Mouse (Mus musculus): ENCODE measurements around the gene Gm3646. TPM values are rescaled to one million over a fixed set of nuclear protein-coding genes. Genes with fewer than 3 reads are reported as not detected.

Gene Gm3646
- not detected for polyA plus RNA-seq (2014; fragmentation: Illumina TruSeq; extraction: RNeasy Lipid Tissue Mini Kit (QIAGEN cat#74804); ENCODE audit: insufficient read depth, low read depth, low replicate concordance)

GRCm38 (mm10) chr1:39805243-39805979 is at the start of gene Gm3646:
Gene Gm3646, minus strand, starts transcription at chr1:39805332.

Other genes with a start within 250 kb of the Gm3646 start
- 16.6 TPM for gene Rnf149, start 227.9 kb downstream of the Gm3646 start, polyA plus RNA-seq (2014; fragmentation: Illumina TruSeq; extraction: RNeasy Lipid Tissue Mini Kit (QIAGEN cat#74804); ENCODE audit: insufficient read depth, low read depth, low replicate concordance)
- gene Creg2, start 153.9 kb downstream of the Gm3646 start, polyA plus RNA-seq (2014; fragmentation: Illumina TruSeq; extraction: RNeasy Lipid Tissue Mini Kit (QIAGEN cat#74804); ENCODE audit: insufficient read depth, low read depth, low replicate concordance): 0.08 TPM
- not detected for gene Rfx8, start 84.3 kb downstream of the Gm3646 start, polyA plus RNA-seq (2014; fragmentation: Illumina TruSeq; extraction: RNeasy Lipid Tissue Mini Kit (QIAGEN cat#74804); ENCODE audit: insufficient read depth, low read depth, low replicate concordance)
- 28.9 TPM for gene Map4k4, start 95.6 kb upstream of the Gm3646 start, polyA plus RNA-seq (2014; fragmentation: Illumina TruSeq; extraction: RNeasy Lipid Tissue Mini Kit (QIAGEN cat#74804); ENCODE audit: insufficient read depth, low read depth, low replicate concordance)

All from lung, adult 10 weeks (tissue).